Mouse (Mus musculus) kidney, embryonic 14.5 days (tissue): ENCODE results near the gene Pard3b. TPM values are rescaled to one million over a fixed set of nuclear protein-coding genes. Genes with fewer than 3 reads are reported as not detected.

ENCODE experiments used
- ATAC-seq: fragments of 200-750 bp; cut with Nextera tagmentation; 2 replicates; pipeline ENCODE4 v1.8.0; 2017; ENCODE audit warnings: moderate number of reproducible peaks, mild to moderate bottlenecking, moderate TSS enrichment, moderate library complexity; ENCODE audit not compliant: low FRiP score, low TSS enrichment
- H3K27ac ChIP-seq: fragments of 300-500 bp; sonication (generic); 2 replicates; pipeline ENCODE4 v1.5.1; 2014; ENCODE audit warnings: low read depth, mild to moderate bottlenecking, low read length, moderate library complexity, mixed read lengths
- H3K27me3 ChIP-seq: fragments of 300-500 bp; sonication (generic); 2 replicates; pipeline ENCODE4 v1.6.1; 2014; ENCODE audit warnings: mild to moderate bottlenecking, low read length; ENCODE audit not compliant: control insufficient read depth, insufficient read depth
- H3K36me3 ChIP-seq: fragments of 300-500 bp; sonication (generic); 2 replicates; pipeline ENCODE4 v1.6.1; 2014; ENCODE audit warnings: low read length, mixed read lengths; ENCODE audit not compliant: control insufficient read depth, insufficient read depth
- H3K4me1 ChIP-seq: fragments of 300-500 bp; sonication (generic); 2 replicates; pipeline ENCODE4 v1.6.1; 2014; ENCODE audit warnings: low read length, mixed read lengths; ENCODE audit not compliant: control insufficient read depth, insufficient read depth
- H3K4me2 ChIP-seq: fragments of 300-500 bp; sonication (generic); replicated peaks from 2 replicates; pipeline ENCODE4 v1.6.1; 2014; ENCODE audit warnings: low read depth, mild to moderate bottlenecking, low read length
- H3K4me3 ChIP-seq: fragments of 300-500 bp; sonication (generic); 2 replicates; pipeline ENCODE4 v1.5.1; 2014; ENCODE audit warnings: mild to moderate bottlenecking, low read length
- H3K9ac ChIP-seq: fragments of 300-500 bp; sonication (generic); 2 replicates; pipeline ENCODE4 v1.6.1; 2014; ENCODE audit warnings: low read depth, mild to moderate bottlenecking, low read length, moderate library complexity
- H3K9me3 ChIP-seq: fragments of 300-500 bp; sonication (generic); 2 replicates; pipeline ENCODE4 v1.6.1; 2016; ENCODE audit warnings: low read length; ENCODE audit not compliant: control insufficient read depth
- WGBS: fragments of 180-500 bp; shearing (Covaris S2); extraction: QIAGEN DNeasy Blood & Tissue Kit; methylation state at CpG from one replicate; pipeline ENCODE4 v1.1.7; 2014; 5-methylcytosine and 5-hydroxymethylcytosine counted together
- polyA plus RNA-seq: library from polyadenylated mRNA; unstranded; fragments of >200 nt; fragmentation: Nextera tagmentation; extraction: Ambion mirVana; gene quantifications from 2 replicates; pipeline ENCODE4 v1.2.1, GENCODE M21; 2014

The Pard3b gene
- polyA plus RNA-seq, 1 experiment from 2014 or later, result 22.4 TPM

DNA sequence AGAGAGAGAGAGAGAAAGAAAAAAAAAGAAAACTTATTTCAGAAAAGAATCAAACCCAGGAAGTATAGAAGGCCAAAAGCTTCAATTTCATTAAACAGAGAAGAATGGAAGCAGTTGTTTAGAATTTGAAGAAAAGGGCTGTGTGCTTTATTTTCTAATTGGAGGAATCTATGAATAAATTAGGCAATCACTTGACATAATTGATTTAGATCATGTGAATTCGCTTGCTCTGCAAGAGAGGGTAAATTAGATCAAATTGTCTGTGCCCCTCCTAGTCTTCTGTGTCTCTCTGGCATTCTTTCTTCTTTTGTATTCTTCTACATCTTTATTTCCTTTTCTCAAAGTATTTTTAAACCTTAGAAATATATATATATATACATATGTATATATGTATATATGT is 616.3 kb downstream of the Pard3b start:
- no peak overlapping the region for H3K27ac ChIP-seq
- no peaks in the 10 kb centered on the region for H3K9me3 ChIP-seq
- 96% methylated on average over 1 of the region's 1 CpGs for WGBS
- no peaks in the 10 kb centered on the region for H3K27me3 ChIP-seq
- no peaks in the 10 kb centered on the region for H3K4me1 ChIP-seq
- no peak overlapping the region for H3K4me2 ChIP-seq
- no peaks in the 10 kb centered on the region for H3K36me3 ChIP-seq
- H3K4me3 ChIP-seq, result no peak overlapping the region
- H3K9ac ChIP-seq, result no peak overlapping the region
- no peak for ATAC-seq

DNA sequence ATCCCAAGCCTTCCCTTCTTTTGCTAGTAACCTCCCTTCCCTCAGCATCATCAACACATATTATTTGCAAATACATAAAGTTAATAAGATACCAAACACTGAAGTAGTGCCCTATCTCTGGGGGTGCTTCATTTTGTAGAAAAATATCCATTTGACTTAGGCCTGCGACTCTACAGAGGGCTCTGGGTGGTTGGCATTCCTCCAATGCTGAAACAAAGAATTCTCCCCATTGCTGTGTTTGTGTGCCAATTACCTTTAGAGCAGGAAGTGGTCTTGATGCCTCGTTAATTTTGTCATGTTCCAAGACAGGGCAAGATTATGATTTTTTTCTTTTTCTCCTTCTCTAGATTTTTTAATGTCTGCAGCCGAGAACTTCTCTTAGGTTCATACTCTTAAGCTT is 637.8 kb downstream of the Pard3b start:
- H3K36me3 ChIP-seq, result no peaks in the 10 kb centered on the region
- WGBS, result 81% methylated on average over 3 of the region's 3 CpGs
- H3K9ac ChIP-seq, result no peak overlapping the region
- H3K4me1 ChIP-seq, result no peaks in the 10 kb centered on the region
- H3K27ac ChIP-seq, result no peak overlapping the region
- H3K4me2 ChIP-seq, result no peak overlapping the region
- no peaks in the 10 kb centered on the region for H3K27me3 ChIP-seq
- ATAC-seq, result no peak
- H3K9me3 ChIP-seq, result no peaks in the 10 kb centered on the region
- no peak overlapping the region for H3K4me3 ChIP-seq

DNA sequence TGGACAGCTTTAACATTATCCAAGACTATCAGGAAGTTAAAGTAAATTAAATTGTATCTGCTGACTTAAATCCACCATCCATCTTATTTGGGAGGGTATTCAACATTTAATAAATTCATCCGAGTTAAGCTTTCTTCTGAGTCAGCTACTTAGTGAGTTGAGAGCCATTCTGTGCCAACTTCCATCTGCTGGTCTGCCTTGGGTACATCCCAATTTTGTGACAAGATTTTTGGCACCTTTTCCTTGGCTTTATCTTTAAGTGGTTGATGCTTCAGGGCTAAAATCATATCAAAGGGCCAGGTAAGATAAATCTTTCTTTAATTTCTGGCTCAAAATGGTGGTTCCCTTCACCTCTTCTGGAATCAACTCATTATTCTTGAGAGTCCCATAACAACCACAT is 640.0 kb downstream of the Pard3b start:
- H3K9me3 ChIP-seq, result no peaks in the 10 kb centered on the region
- H3K9ac ChIP-seq, result no peak overlapping the region
- no peaks in the 10 kb centered on the region for H3K27me3 ChIP-seq
- WGBS, result 97% methylated on average over 1 of the region's 1 CpGs
- ATAC-seq, result no peak
- H3K4me2 ChIP-seq, result no peak overlapping the region
- H3K27ac ChIP-seq, result no peak overlapping the region
- no peak overlapping the region for H3K4me3 ChIP-seq
- H3K4me1 ChIP-seq, result no peaks in the 10 kb centered on the region
- H3K36me3 ChIP-seq, result no peaks in the 10 kb centered on the region

DNA sequence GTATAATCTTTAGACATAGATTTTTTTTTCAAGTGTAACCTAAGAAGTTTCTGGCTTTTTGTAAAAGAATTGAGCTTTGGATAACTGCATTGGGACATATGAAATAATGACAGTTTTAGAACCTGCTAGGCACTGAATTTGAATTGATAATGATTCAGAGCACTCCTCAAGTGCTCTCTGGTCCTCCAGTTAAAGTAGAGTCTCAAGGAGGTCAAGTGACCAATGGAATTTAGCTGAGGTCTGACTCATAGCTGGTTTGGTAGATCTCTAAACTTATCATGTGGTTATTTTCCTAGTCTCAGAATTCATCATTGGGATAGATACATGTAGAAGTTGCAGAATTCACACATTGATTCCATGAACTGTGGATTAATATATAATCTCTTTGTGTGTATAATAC is 642.0 kb downstream of the Pard3b start:
- H3K9me3 ChIP-seq, result no peaks in the 10 kb centered on the region
- no peak for ATAC-seq
- no peaks in the 10 kb centered on the region for H3K4me1 ChIP-seq
- no peak overlapping the region for H3K9ac ChIP-seq
- no peaks in the 10 kb centered on the region for H3K36me3 ChIP-seq
- no peak overlapping the region for H3K4me2 ChIP-seq
- H3K27me3 ChIP-seq, result no peaks in the 10 kb centered on the region
- no peak overlapping the region for H3K27ac ChIP-seq
- H3K4me3 ChIP-seq, result no peak overlapping the region

DNA sequence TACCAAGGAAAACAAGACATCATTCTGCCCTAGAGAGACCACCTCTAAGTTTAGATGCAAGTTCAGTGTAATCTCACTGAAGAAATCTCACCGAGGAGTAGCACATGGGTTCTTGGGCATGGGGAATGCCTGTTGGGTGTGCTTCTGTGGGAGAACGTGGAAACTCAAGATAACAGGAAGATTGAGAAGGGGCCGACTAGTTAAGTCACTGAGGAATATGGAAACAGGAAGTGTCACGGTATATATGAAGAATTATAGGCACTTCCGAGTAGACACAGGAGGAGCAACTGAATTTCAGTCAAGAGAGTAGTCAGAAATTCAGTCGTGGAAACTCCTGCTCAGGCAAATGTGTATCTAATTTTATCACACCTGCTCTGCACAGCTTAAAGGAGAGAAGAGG is 644.2 kb downstream of the Pard3b start:
- no peaks in the 10 kb centered on the region for H3K36me3 ChIP-seq

DNA sequence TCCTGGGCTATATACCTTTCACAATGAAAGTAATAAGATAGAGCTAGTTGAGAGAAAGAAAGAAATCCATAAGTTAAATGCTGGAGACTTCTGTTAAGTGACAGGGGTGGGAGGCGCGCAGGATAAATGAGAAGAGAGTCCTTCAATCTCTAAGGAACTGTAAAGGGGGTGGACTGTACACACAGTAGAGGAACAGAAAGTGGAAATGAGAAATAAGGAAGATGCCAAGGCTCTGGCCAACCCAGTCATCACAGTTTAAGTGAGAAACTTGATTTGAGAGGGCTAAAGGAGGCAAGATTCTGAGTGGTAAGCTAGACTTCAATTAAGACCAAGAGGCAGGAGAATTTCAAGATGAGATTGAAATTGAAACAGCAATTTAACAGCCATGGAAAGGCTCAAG is 645.0 kb downstream of the Pard3b start:
- no peak for ATAC-seq
- Histone ChIP-seq H3K4me3 (no peak overlapping the region), H3K9me3 (no peaks in the 10 kb centered on the region), H3K4me1 (no peaks in the 10 kb centered on the region), H3K27me3 (no peaks in the 10 kb centered on the region), H3K4me2 (no peak overlapping the region), H3K9ac (no peak overlapping the region), H3K27ac (no peak overlapping the region), H3K36me3 (no peaks in the 10 kb centered on the region)
- 95% methylated on average over 2 of the region's 2 CpGs for WGBS

More for the DNA sequence above, 644.2 kb downstream of the Pard3b start:
- no peaks in the 10 kb centered on the region for H3K4me1 ChIP-seq
- H3K27ac ChIP-seq, result no peak overlapping the region
- 76% methylated on average over 6 of the region's 6 CpGs for WGBS
- no peak for ATAC-seq
- no peak overlapping the region for H3K4me3 ChIP-seq
- no peak overlapping the region for H3K4me2 ChIP-seq
- no peaks in the 10 kb centered on the region for H3K27me3 ChIP-seq
- no peak overlapping the region for H3K9ac ChIP-seq
- H3K9me3 ChIP-seq, result no peaks in the 10 kb centered on the region

DNA sequence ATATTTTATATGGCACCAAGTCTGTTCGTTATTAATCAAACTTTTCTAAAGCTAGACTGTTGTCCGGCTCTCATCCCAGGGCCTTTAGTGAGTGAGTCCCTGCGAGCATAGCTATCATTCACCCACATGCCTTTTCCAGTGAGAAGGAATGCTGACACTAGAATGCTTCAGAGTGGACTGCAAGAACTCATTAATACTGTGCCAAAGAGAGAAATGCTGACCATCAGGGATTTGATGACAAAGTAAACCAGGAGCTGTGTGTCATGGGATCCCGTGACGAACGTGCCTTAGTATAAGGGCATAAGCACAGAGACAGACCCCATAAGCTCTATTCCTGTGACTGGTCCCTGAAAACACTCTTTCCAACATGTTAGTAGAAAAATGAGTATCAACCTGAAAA is 670.8 kb downstream of the Pard3b start:
- Histone ChIP-seq H3K9me3 (no peaks in the 10 kb centered on the region), H3K36me3 (no peaks in the 10 kb centered on the region), H3K27me3 (no peaks in the 10 kb centered on the region), H3K27ac (no peak overlapping the region), H3K4me3 (no peak overlapping the region), H3K9ac (no peak overlapping the region), H3K4me1 (no peaks in the 10 kb centered on the region), H3K4me2 (no peak overlapping the region)
- WGBS, result 49% methylated on average over 6 of the region's 6 CpGs
- ATAC-seq, result peak; percentile 49; the same call in 1 of the 2 replicates

DNA sequence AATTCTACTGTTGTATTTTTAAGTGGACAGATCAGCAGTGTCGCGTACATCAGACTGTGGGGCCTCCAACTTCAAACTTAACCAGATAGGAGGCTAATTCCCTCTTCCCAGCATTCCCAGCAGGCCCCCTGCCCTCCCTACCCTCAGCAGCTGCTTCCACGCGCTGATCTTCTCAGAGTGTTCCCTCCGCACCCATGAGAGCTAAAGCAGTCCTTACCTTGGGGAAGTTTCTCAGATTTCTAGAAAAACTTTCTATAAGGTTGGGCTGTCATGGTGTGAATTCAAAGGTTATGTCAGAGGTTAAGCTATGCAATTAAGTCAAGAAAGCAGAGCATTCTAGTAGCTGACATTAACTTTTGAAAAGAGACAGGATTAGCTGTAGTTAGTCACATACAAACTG is 686.6 kb downstream of the Pard3b start:
- peak; percentile 57; the same call in 1 of the 2 replicates for ATAC-seq
- H3K27ac ChIP-seq, result no peak overlapping the region
- no peak overlapping the region for H3K4me2 ChIP-seq
- H3K36me3 ChIP-seq, result no peaks in the 10 kb centered on the region
- no peaks in the 10 kb centered on the region; the same call in 1 of the 2 replicates for H3K27me3 ChIP-seq
- 21% methylated on average over 5 of the region's 5 CpGs for WGBS
- H3K9ac ChIP-seq, result no peak overlapping the region
- H3K4me3 ChIP-seq, result no peak overlapping the region
- no peaks in the 10 kb centered on the region for H3K9me3 ChIP-seq
- no peaks in the 10 kb centered on the region for H3K4me1 ChIP-seq

DNA sequence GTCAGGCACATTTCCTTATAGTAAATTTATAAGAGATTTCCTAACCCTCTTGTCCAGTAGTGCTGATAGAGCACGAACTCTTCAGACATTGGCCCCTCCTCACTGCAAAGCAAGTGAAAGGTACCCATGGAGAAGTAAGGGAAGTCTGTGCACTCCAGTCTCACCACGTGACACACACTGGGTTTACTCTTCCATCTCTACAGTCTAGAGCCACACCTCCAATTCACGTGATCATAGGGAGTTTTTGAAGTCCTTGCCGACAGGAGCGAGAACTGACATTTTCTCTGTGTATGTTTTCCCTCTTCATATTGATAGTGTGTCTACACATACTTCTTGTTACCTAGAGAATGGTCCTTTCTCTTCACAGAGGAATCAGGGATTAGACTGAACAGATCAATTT is 689.1 kb downstream of the Pard3b start:
- WGBS, result 86% methylated on average over 5 of the region's 5 CpGs
- Histone ChIP-seq H3K9ac (no peak overlapping the region), H3K27ac (no peak overlapping the region), H3K4me2 (no peak overlapping the region), H3K27me3 (no peaks in the 10 kb centered on the region; the same call in 1 of the 2 replicates), H3K9me3 (no peaks in the 10 kb centered on the region), H3K4me3 (no peak overlapping the region), H3K36me3 (no peaks in the 10 kb centered on the region), H3K4me1 (no peaks in the 10 kb centered on the region)
- no peak for ATAC-seq

DNA sequence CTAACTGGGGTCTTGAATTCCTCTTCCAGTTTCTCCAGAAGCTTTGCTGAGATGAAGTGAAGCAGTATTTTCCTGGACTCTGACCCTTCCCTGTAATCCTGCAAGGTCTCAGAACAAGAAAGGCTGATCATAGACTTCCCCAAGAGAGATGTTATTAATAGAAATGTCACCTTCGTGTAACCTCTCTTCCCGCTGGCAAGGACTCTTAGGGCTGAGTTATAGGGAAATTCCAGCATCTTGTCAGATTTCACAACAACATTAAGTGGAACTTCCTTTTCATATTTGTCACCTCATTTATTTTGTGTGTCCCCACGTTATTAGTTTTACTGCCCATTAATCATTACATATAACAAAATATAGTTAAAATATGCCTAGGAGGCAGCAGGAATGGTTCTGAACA is 690.2 kb downstream of the Pard3b start:
- no peak overlapping the region for H3K9ac ChIP-seq
- WGBS, result 52% methylated on average over 3 of the region's 3 CpGs
- H3K4me2 ChIP-seq, result no peak overlapping the region
- no peak overlapping the region for H3K4me3 ChIP-seq
- no peaks in the 10 kb centered on the region for H3K4me1 ChIP-seq
- H3K9me3 ChIP-seq, result no peaks in the 10 kb centered on the region
- ATAC-seq, result no peak
- H3K27me3 ChIP-seq, result no peaks in the 10 kb centered on the region; the same call in 1 of the 2 replicates
- H3K36me3 ChIP-seq, result no peaks in the 10 kb centered on the region
- H3K27ac ChIP-seq, result no peak overlapping the region
